In the genomic region with DNA sequence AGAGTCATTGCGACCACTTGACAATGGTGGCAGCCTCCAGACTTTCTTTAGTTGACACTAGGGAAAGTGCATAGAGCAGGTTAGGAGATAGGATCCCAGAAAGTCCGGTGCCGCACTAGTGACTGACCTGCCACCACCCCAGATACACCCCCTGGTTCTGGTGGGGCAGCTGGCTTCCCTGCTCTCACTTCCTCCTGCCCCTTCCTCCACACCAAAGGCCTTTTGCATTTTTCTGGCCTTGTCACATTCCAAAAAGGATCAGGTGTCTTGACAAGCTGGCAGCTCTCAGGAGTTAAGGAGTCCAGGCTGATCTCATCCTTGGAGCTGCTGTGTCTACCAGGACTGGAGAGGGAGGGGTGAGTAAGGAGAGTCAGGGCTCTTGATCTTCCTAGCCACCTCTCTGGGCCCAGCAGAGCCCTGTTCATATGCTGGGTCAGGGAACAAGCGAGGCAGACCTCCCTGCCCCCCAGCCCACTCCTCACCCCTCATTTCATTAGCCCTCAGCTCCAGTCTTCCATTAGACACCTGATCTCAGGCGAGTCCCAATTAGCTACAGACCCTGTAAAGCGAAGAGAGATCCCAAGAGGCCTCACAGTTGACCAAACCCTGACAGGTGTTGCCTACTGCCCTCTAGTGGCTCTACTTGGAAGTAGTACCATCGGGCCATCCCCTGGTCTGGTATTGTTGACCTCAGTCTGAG, we compare ENCODE assay signal across 8 mouse cellular contexts. TPM values are rescaled to one million over a fixed set of nuclear protein-coding genes. Genes with fewer than 3 reads are reported as not detected.
DNase-seq lines count a peak whose midpoint lies in the region; ATAC-seq and TF ChIP-seq lines count a peak whose summit lies in the region.

No protein-coding gene starts in this region.

- no peak overlapping the region for H3K9ac ChIP-seq in MEL (ENCODE audit: control insufficient read depth, low read depth, low read length, poor library complexity, severe bottlenecking)
- no peak overlapping the region for H3K9ac ChIP-seq in hindbrain, postnatal 0 days (replicated peaks; ENCODE audit: low read length)
- H3K9ac ChIP-seq in liver, embryonic 13.5 days, result no peak overlapping the region
- no peak overlapping the region for H3K9ac ChIP-seq in neural tube, embryonic 11.5 days (ENCODE audit: low read length)

- TF ChIP-seq EP300 in MEL (IDR thresholded peaks at IDR 0.05; ENCODE audit: low read depth in 1 of 2, low read length in 2 of 2), result no peak

- H3K36me3 ChIP-seq in MEL (ENCODE audit: control insufficient read depth in 1 of 2, insufficient read depth in 2 of 2, low read length in 2 of 2), result peaks cover 0 to 19% of the 10 kb centered on the region in 2 experiments; a peak in 2 of 4 replicates
- H3K36me3 ChIP-seq in hindbrain, postnatal 0 days (ENCODE audit: insufficient read depth, low read length), result peaks cover 27% of the 10 kb centered on the region
- H3K36me3 ChIP-seq in liver, embryonic 13.5 days, result no peaks in the 10 kb centered on the region
- peaks cover 3% of the 10 kb centered on the region; the same call in 1 of the 2 replicates for H3K36me3 ChIP-seq in neural tube, embryonic 11.5 days (ENCODE audit: control insufficient read depth, insufficient read depth, low read length)

- H3K79me2 ChIP-seq in MEL (ENCODE audit: control insufficient read depth, insufficient read depth, low read length, poor library complexity), result no peaks in the 10 kb centered on the region

- TF ChIP-seq POLR2A in MEL (IDR thresholded peaks at IDR 0.05; ENCODE audit: control insufficient read depth in 1 of 2, insufficient read depth in 1 of 2, low read depth in 1 of 2, low read length in 2 of 2, poor library complexity in 1 of 2), result no peak

- H3K9me3 ChIP-seq in MEL (replicated peaks; ENCODE audit: insufficient read depth, low read length), result no peaks in the 10 kb centered on the region
- H3K9me3 ChIP-seq in hindbrain, postnatal 0 days (ENCODE audit: low read length), result no peaks in the 10 kb centered on the region
- no peaks in the 10 kb centered on the region for H3K9me3 ChIP-seq in liver, embryonic 13.5 days (replicated peaks)
- H3K9me3 ChIP-seq in neural tube, embryonic 11.5 days (ENCODE audit: control insufficient read depth, low read length), result no peaks in the 10 kb centered on the region

- H3K27ac ChIP-seq in MEL (ENCODE audit: control insufficient read depth, low read depth, low read length), result no peak overlapping the region
- H3K27ac ChIP-seq in hindbrain, postnatal 0 days, result no peak overlapping the region
- no peak overlapping the region for H3K27ac ChIP-seq in liver, embryonic 13.5 days
- H3K27ac ChIP-seq in neural tube, embryonic 11.5 days (ENCODE audit: low read depth, low read length), result no peak overlapping the region

- peak; percentile 52 for DNase-seq in CD4-positive helper T cell, adult 2 months (ENCODE audit: low read depth, low spot score)
- peak; percentile 63 for DNase-seq in MEL (ENCODE audit: low read depth, low spot score)
- DNase-seq in cerebellum, adult 9-10 months, result peak; percentile 62
- DNase-seq in frontal cortex, postnatal 25 days (ENCODE audit: low spot score in 2 of 2), result peak; percentile 25 to 43
- DNase-seq in hindbrain, postnatal 0 days (ENCODE audit: low spot score), result peak; percentile 90
- DNase-seq in liver, embryonic 13.5 days, result peak; percentile 50
- peak; percentile 79 for DNase-seq in neural tube, embryonic 11.5 days (ENCODE audit: low spot score)
- peak; percentile 67 for DNase-seq in yolk sac, embryonic 10.5 days (ENCODE audit: low spot score)

- 54% methylated on average over 7 of the region's 7 CpGs for WGBS in hindbrain, postnatal 0 days
- 46% methylated on average over 7 of the region's 7 CpGs for WGBS in liver, embryonic 13.5 days (ENCODE audit: insufficient replicate concordance)
- 41% methylated on average over 7 of the region's 7 CpGs for WGBS in neural tube, embryonic 11.5 days

- no peak overlapping the region for H3K4me2 ChIP-seq in hindbrain, postnatal 0 days (ENCODE audit: low read depth, low read length)
- H3K4me2 ChIP-seq in liver, embryonic 13.5 days, result no peak overlapping the region
- H3K4me2 ChIP-seq in neural tube, embryonic 11.5 days (ENCODE audit: low read depth), result no peak overlapping the region

- peak; percentile 85 to 89 (median 85) for TF ChIP-seq CTCF in MEL (IDR thresholded peaks at IDR 0.05 in 2 of 3, conservative IDR thresholded peaks at IDR 0.05 in 1 of 3; ENCODE audit: control insufficient read depth in 1 of 3, insufficient read depth in 1 of 3, low read depth in 2 of 3, low read length in 3 of 3, poor library complexity in 1 of 3, severe bottlenecking in 1 of 3)
- peak; percentile 89 for TF ChIP-seq CTCF in hindbrain, postnatal 0 days (IDR thresholded peaks at IDR 0.05; ENCODE audit: low read depth)

- peak; percentile 69 for TF ChIP-seq RAD21 in MEL (IDR thresholded peaks at IDR 0.05; ENCODE audit: low read depth, low read length)

- ATAC-seq in hindbrain, postnatal 0 days, result peak; percentile 70
- no peak for ATAC-seq in liver, embryonic 13.5 days (ENCODE audit: low read depth)
- ATAC-seq in neural tube, embryonic 11.5 days (ENCODE audit: insufficient read depth, low FRiP score, low TSS enrichment), result peak; percentile 69

- H3K4me1 ChIP-seq in MEL (ENCODE audit: control insufficient read depth in 1 of 2, insufficient read depth in 2 of 2, low read length in 2 of 2), result peaks cover 9 to 24% of the 10 kb centered on the region in 2 experiments; a peak in 3 of 4 replicates
- H3K4me1 ChIP-seq in hindbrain, postnatal 0 days (ENCODE audit: insufficient read depth, low read length), result no peaks in the 10 kb centered on the region
- peaks cover 36% of the 10 kb centered on the region for H3K4me1 ChIP-seq in liver, embryonic 13.5 days (replicated peaks)
- H3K4me1 ChIP-seq in neural tube, embryonic 11.5 days (ENCODE audit: control insufficient read depth, insufficient read depth, low read length), result no peaks in the 10 kb centered on the region

- no peaks in the 10 kb centered on the region for H3K27me3 ChIP-seq in MEL (ENCODE audit: control insufficient read depth in 1 of 2, insufficient read depth in 2 of 2, low read length in 2 of 2)
- H3K27me3 ChIP-seq in hindbrain, postnatal 0 days (ENCODE audit: insufficient read depth, low read length), result no peaks in the 10 kb centered on the region
- H3K27me3 ChIP-seq in liver, embryonic 13.5 days, result no peaks in the 10 kb centered on the region
- H3K27me3 ChIP-seq in neural tube, embryonic 11.5 days (ENCODE audit: control insufficient read depth, insufficient read depth, low read length), result no peaks in the 10 kb centered on the region

- H3K4me3 ChIP-seq in MEL (ENCODE audit: control insufficient read depth in 1 of 2, insufficient read depth in 1 of 2, low read depth in 2 of 2, low read length in 2 of 2), result no peak overlapping the region
- no peak overlapping the region for H3K4me3 ChIP-seq in hindbrain, postnatal 0 days (ENCODE audit: low read length)
- H3K4me3 ChIP-seq in liver, embryonic 13.5 days (replicated peaks), result no peak overlapping the region
- no peak overlapping the region for H3K4me3 ChIP-seq in neural tube, embryonic 11.5 days (ENCODE audit: low read depth, low read length)

TF ChIP-seq in MEL, 35 proteins besides CTCF, POLR2A, EP300 and RAD21:
- TF ChIP-seq POLR2AphosphoS5 (IDR thresholded peaks at IDR 0.05; ENCODE audit: borderline replicate concordance, low read depth, low read length) (no peak), E2F4 (IDR thresholded peaks at IDR 0.05; ENCODE audit: borderline replicate concordance, low read depth, low read length) (no peak), ZC3H11A (IDR thresholded peaks at IDR 0.05; ENCODE audit: low read depth, low read length) (peak; percentile 56), SMC3 (IDR thresholded peaks at IDR 0.05; ENCODE audit: low read depth, low read length) (peak; percentile 79)

RNA-seq across cellular contexts. Expression of gene Pik3c2b, which starts 41.9 kb away (rescaled TPM):
- 2.9 TPM in 2 replicates for total RNA-seq in MEL (2012; rRNA removed)
- polyA plus RNA-seq in MEL (2012; ENCODE audit: insufficient read depth in 1 of 2, insufficient read length in 2 of 2, low read depth in 1 of 2, low replicate concordance in 2 of 2, missing spikeins in 1 of 2), result 1 to 10 TPM in 1 of 2 experiments, not detected in 1; 3.2 TPM
- 20.7 and 23.0 TPM in 2 replicates for total RNA-seq in hindbrain, postnatal 0 days (2014; rRNA removed)
- 7.1 and 8.7 TPM in 2 replicates for polyA plus RNA-seq in hindbrain, postnatal 0 days (2015; fragmentation: Nextera tagmentation; extraction: Ambion mirVana)
- 0.82 and 1.2 TPM in 2 replicates for polyA plus RNA-seq in liver, embryonic 13.5 days (2015; fragmentation: Nextera tagmentation; extraction: Ambion mirVana)
- polyA plus RNA-seq in neural tube, embryonic 11.5 days (2014; fragmentation: Nextera tagmentation; extraction: Ambion mirVana), result 14.6 and 15.4 TPM in 2 replicates

RNA-seq across cellular contexts. Expression of gene Ppp1r15b, which starts 43.6 kb away (rescaled TPM):
- 53.1 and 60.9 TPM in 2 replicates for total RNA-seq in MEL (2012; rRNA removed)
- 10 to 100 TPM in 1 of 2 experiments, not detected in 1; 56.3 TPM for polyA plus RNA-seq in MEL (2012; ENCODE audit: insufficient read depth in 1 of 2, insufficient read length in 2 of 2, low read depth in 1 of 2, low replicate concordance in 2 of 2, missing spikeins in 1 of 2)
- total RNA-seq in hindbrain, postnatal 0 days (2014; rRNA removed), result 37.4 and 46.9 TPM in 2 replicates
- polyA plus RNA-seq in hindbrain, postnatal 0 days (2015; fragmentation: Nextera tagmentation; extraction: Ambion mirVana), result 15.9 and 17.0 TPM in 2 replicates
- polyA plus RNA-seq in liver, embryonic 13.5 days (2015; fragmentation: Nextera tagmentation; extraction: Ambion mirVana), result 35.8 and 49.1 TPM in 2 replicates
- polyA plus RNA-seq in neural tube, embryonic 11.5 days (2014; fragmentation: Nextera tagmentation; extraction: Ambion mirVana), result 55.3 and 57.6 TPM in 2 replicates

RNA-seq across cellular contexts. Expression of gene Mdm4, which starts 57.0 kb away (rescaled TPM):
- 19.8 and 23.5 TPM in 2 replicates for total RNA-seq in MEL (2012; rRNA removed)
- 10 to 100 TPM in 1 of 2 experiments, not detected in 1; 28.1 TPM for polyA plus RNA-seq in MEL (2012; ENCODE audit: insufficient read depth in 1 of 2, insufficient read length in 2 of 2, low read depth in 1 of 2, low replicate concordance in 2 of 2, missing spikeins in 1 of 2)
- 55.3 and 61.3 TPM in 2 replicates for total RNA-seq in hindbrain, postnatal 0 days (2014; rRNA removed)
- polyA plus RNA-seq in hindbrain, postnatal 0 days (2015; fragmentation: Nextera tagmentation; extraction: Ambion mirVana), result 29.1 and 32.2 TPM in 2 replicates
- 16.6 and 16.8 TPM in 2 replicates for polyA plus RNA-seq in liver, embryonic 13.5 days (2015; fragmentation: Nextera tagmentation; extraction: Ambion mirVana)
- 41.0 and 41.2 TPM in 2 replicates for polyA plus RNA-seq in neural tube, embryonic 11.5 days (2014; fragmentation: Nextera tagmentation; extraction: Ambion mirVana)

Comparison
In these comparisons a context has a peak if more than half of its experiments do, and no peak if none do; other contexts are left out.
1. DNase-seq: peak in every context shown above with its lines; median percentile 90 in hindbrain, postnatal 0 days; 79 in neural tube, embryonic 11.5 days; 67 in yolk sac, embryonic 10.5 days; 63 in MEL; 62 in cerebellum, adult 9-10 months; 52 in CD4-positive helper T cell, adult 2 months; 50 in liver, embryonic 13.5 days; 34 in frontal cortex, postnatal 25 days.